In the genomic region with DNA sequence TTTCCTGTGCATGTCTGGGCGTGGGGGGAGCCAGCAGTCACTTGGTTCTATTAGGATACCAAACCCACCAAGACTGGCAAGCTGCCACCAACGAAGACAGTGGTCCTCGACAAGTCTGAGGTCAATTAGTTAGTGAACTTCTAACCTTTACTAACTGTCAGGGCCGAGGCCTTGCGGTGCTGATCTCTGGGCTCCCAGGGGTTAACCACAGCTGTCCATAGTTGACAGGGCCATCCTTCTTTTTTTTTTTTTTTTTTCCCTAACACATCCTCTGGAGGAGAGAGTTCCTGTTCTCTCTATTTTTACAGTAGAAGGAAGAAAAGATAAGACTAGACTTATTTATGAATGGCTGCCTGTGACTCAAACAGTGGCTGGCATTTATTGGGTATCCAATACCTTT, we compare ENCODE assay signal across 22 mouse cellular contexts.
DNase-seq lines count a peak whose midpoint lies in the region; ATAC-seq and TF ChIP-seq lines count a peak whose summit lies in the region.
"Had no signal": no experiment of that assay in that cellular context is flagged by ENCODE, and none has a peak within 500 bp of the region (broad histone marks: within the 10 kb centered on the region; RNA-seq: fewer than 3 reads in every experiment).

No protein-coding gene starts in this region.

- H3K79me2 ChIP-seq in myocyte (ENCODE audit: control insufficient read depth, insufficient read depth): no peaks in the 10 kb centered on the region

- 40% methylated on average over 5 of the region's 5 CpGs for WGBS in heart, embryonic 10.5 days
- 52% methylated on average over 5 of the region's 5 CpGs for WGBS in neural tube, embryonic 15.5 days

- no peaks in the 10 kb centered on the region for H3K9me3 ChIP-seq in heart, embryonic 10.5 days
- H3K9me3 ChIP-seq in neural tube, embryonic 15.5 days (replicated peaks): no peaks in the 10 kb centered on the region
- H3K9me3 ChIP-seq: embryonic facial prominence, embryonic 12.5 days; heart, embryonic 12.5 days; hindbrain, embryonic 12.5 days had no signal

- no peaks in the 10 kb centered on the region; the same call in 1 of the 2 replicates for H3K4me1 ChIP-seq in heart, embryonic 10.5 days
- peaks cover 7% of the 10 kb centered on the region for H3K4me1 ChIP-seq in neural tube, embryonic 15.5 days
- H3K4me1 ChIP-seq: embryonic facial prominence, embryonic 12.5 days; hindbrain, embryonic 12.5 days had no signal

- H3K9ac ChIP-seq in neural tube, embryonic 15.5 days (replicated peaks): no peak overlapping the region
- H3K9ac ChIP-seq: embryonic facial prominence, embryonic 12.5 days; heart, embryonic 12.5 days; hindbrain, embryonic 12.5 days had no signal

- H3ac ChIP-seq in myocyte (ENCODE audit: control insufficient read depth, insufficient read length): no peak overlapping the region

- no peaks in the 10 kb centered on the region for H3K36me3 ChIP-seq in heart, embryonic 10.5 days
- H3K36me3 ChIP-seq in neural tube, embryonic 15.5 days: no peaks in the 10 kb centered on the region
- H3K36me3 ChIP-seq in myocyte (ENCODE audit: control insufficient read depth, insufficient read depth): no peaks in the 10 kb centered on the region
- H3K36me3 ChIP-seq: embryonic facial prominence, embryonic 12.5 days; heart, embryonic 12.5 days; hindbrain, embryonic 12.5 days had no signal

- no peak overlapping the region for H3K4me3 ChIP-seq in heart, embryonic 10.5 days
- no peak overlapping the region for H3K4me3 ChIP-seq in neural tube, embryonic 15.5 days (replicated peaks)
- no peak overlapping the region for H3K4me3 ChIP-seq in myocyte
- H3K4me3 ChIP-seq: embryonic facial prominence, embryonic 12.5 days; heart, adult 2 months; heart, embryonic 12.5 days; hindbrain, embryonic 12.5 days had no signal

- no peak overlapping the region for H3K4me2 ChIP-seq in neural tube, embryonic 15.5 days
- H3K4me2 ChIP-seq in myocyte (ENCODE audit: low read depth): no peak overlapping the region
- H3K4me2 ChIP-seq: embryonic facial prominence, embryonic 12.5 days; heart, embryonic 12.5 days; hindbrain, embryonic 12.5 days had no signal

- DNase-seq in heart, embryonic 10.5 days (ENCODE audit: low spot score): peak; percentile 75
- no peak for DNase-seq in heart, postnatal 14 days
- peak; percentile 2 for DNase-seq in left cerebral cortex, postnatal 4 days
- DNase-seq in left cerebral cortex, postnatal 14 days (ENCODE audit: low spot score in 2 of 2): no peak
- DNase-seq in neural tube, embryonic 10.5 days (ENCODE audit: extremely low spot score, low spot score): peak; percentile 17
- no peak for DNase-seq in layer of hippocampus, postnatal 36 days
- DNase-seq: adrenal gland, postnatal 14 days; cerebellum, adult 11-12 months; cerebellum, adult 9-10 months; gastrocnemius, postnatal 10 days; heart, adult 2 months; heart, postnatal 36 days had no signal

- no peaks in the 10 kb centered on the region for H3K27me3 ChIP-seq in heart, embryonic 10.5 days (ENCODE audit: insufficient read depth, poor library complexity, severe bottlenecking)
- H3K27me3 ChIP-seq in neural tube, embryonic 15.5 days (replicated peaks): no peaks in the 10 kb centered on the region
- H3K27me3 ChIP-seq in myocyte (ENCODE audit: control insufficient read depth, insufficient read depth, insufficient read length): no peaks in the 10 kb centered on the region
- H3K27me3 ChIP-seq: CH12.LX; embryonic facial prominence, embryonic 12.5 days; heart, embryonic 12.5 days; hindbrain, embryonic 12.5 days; Patski had no signal

- ATAC-seq in neural tube, embryonic 15.5 days (ENCODE audit: low FRiP score): no peak
- ATAC-seq: activated CD4-positive, CD25-positive, alpha-beta regulatory T cell, adult 4 months; forebrain, embryonic 16.5 days; hindbrain, embryonic 16.5 days; Patski had no signal

- intact Hi-C loops in heart, postnatal 14 days (cut with DNase I): no loop called here
- intact Hi-C loops in left cerebral cortex, postnatal 4 days (cut with DNase I): no loop called here
- intact Hi-C loops in left cerebral cortex, postnatal 14 days (cut with DNase I): no loop called here

- TF ChIP-seq POLR2A in myocyte (IDR thresholded peaks at IDR 0.05; ENCODE audit: insufficient read length, low read depth): no peak

- 0 out of 2 replicates have a peak overlapping the region, but pooled peaks have one; percentile 1 for H3K27ac ChIP-seq in heart, embryonic 10.5 days
- no peak overlapping the region for H3K27ac ChIP-seq in neural tube, embryonic 15.5 days (replicated peaks)
- H3K27ac ChIP-seq: embryonic facial prominence, embryonic 12.5 days; heart, adult 2 months; hindbrain, embryonic 12.5 days had no signal

TF ChIP-seq in myocyte, 11 proteins besides CTCF, POLR2A, EP300 and RAD21:
- no peak for TF ChIP-seq POLR2AphosphoS2 (IDR thresholded peaks at IDR 0.05; ENCODE audit: insufficient read length, low read depth)
- TF ChIP-seq MYOD1 (IDR thresholded peaks at IDR 0.05; ENCODE audit: control insufficient read depth in 1 of 3, insufficient read length in 2 of 3, low read depth in 2 of 3): peak in 2 of 3 experiments; percentile 43 to 53
- TF ChIP-seq MYOG (IDR thresholded peaks at IDR 0.05; ENCODE audit: control insufficient read depth in 1 of 3, insufficient read depth in 1 of 3, insufficient read length in 2 of 3, low read depth in 2 of 3): peak in 1 of 3 experiments; percentile 4
TF ChIP-seq in myocyte: peak in this region for 2.

Comparison
In these comparisons a context has a peak if more than half of its experiments do, and no peak if none do; other contexts are left out.
1. DNase-seq: peak in heart, embryonic 10.5 days (single experiment), left cerebral cortex, postnatal 4 days (single experiment) and neural tube, embryonic 10.5 days (single experiment); none in heart, postnatal 14 days (0 of 2), left cerebral cortex, postnatal 14 days (0 of 2) and layer of hippocampus, postnatal 36 days (0 of 2).